Mouse (Mus musculus) heart, embryonic 13.5 days (tissue): ENCODE data around the gene Hnrnpk. TPM values are rescaled to one million over a fixed set of nuclear protein-coding genes. Genes with fewer than 3 reads are reported as not detected.
"Not testable (repeated sequence)": the region's sequence is repeated elsewhere in the genome, so short reads cannot be mapped to it uniquely, and the experiment has no call there.

Source experiments
- ATAC-seq: fragments of 200-750 bp; cut with Nextera tagmentation; 2 replicates; pipeline ENCODE4 v1.8.0; 2017; ENCODE audit warnings: moderate TSS enrichment; ENCODE audit not compliant: insufficient number of reproducible peaks, low FRiP score, low TSS enrichment; ENCODE audit errors: extremely low read depth
- H3K27ac ChIP-seq: fragments of 300-500 bp; sonication (generic); replicated peaks from 2 replicates; pipeline ENCODE4 v1.5.1; 2015; ENCODE audit warnings: moderate library complexity, mild to moderate bottlenecking, inconsistent platforms
- H3K27me3 ChIP-seq: fragments of 300-500 bp; sonication (generic); replicated peaks from 2 replicates; pipeline ENCODE4 v1.6.1; 2015; ENCODE audit warnings: mild to moderate bottlenecking, inconsistent platforms
- H3K36me3 ChIP-seq: fragments of 300-500 bp; sonication (generic); 2 replicates; pipeline ENCODE4 v1.6.1; 2015; ENCODE audit warnings: mild to moderate bottlenecking, inconsistent platforms
- H3K4me1 ChIP-seq: fragments of 300-500 bp; sonication (generic); 2 replicates; pipeline ENCODE4 v1.6.1; 2015; ENCODE audit warnings: inconsistent platforms
- H3K4me2 ChIP-seq: fragments of 300-500 bp; sonication (generic); 2 replicates; pipeline ENCODE4 v1.6.1; 2015; ENCODE audit warnings: inconsistent platforms, mild to moderate bottlenecking, moderate library complexity
- H3K4me3 ChIP-seq: fragments of 300-500 bp; sonication (generic); 2 replicates; pipeline ENCODE4 v1.5.1; 2015; ENCODE audit warnings: moderate library complexity, mild to moderate bottlenecking, inconsistent platforms
- H3K9ac ChIP-seq: fragments of 300-500 bp; sonication (generic); 2 replicates; pipeline ENCODE4 v1.6.1; 2015; ENCODE audit warnings: inconsistent platforms, mild to moderate bottlenecking, moderate library complexity
- H3K9me3 ChIP-seq: fragments of 300-500 bp; sonication (generic); 2 replicates; pipeline ENCODE4 v1.6.1; 2016; ENCODE audit warnings: inconsistent platforms
- WGBS: fragments of 180-500 bp; shearing (Covaris S2); methylation state at CpG from one replicate; pipeline ENCODE4 v1.1.7; 2015; ENCODE audit warnings: mixed read lengths; 5-methylcytosine and 5-hydroxymethylcytosine counted together
- polyA plus RNA-seq: library from polyadenylated mRNA; unstranded; fragments of >200 nt; fragmentation: Nextera tagmentation; extraction: Ambion mirVana; gene quantifications from 2 replicates; pipeline ENCODE4 v1.2.1, GENCODE M21; 2015

Gene Hnrnpk
- polyA plus RNA-seq, 1 experiment from 2014 or later = 896 TPM

DNA sequence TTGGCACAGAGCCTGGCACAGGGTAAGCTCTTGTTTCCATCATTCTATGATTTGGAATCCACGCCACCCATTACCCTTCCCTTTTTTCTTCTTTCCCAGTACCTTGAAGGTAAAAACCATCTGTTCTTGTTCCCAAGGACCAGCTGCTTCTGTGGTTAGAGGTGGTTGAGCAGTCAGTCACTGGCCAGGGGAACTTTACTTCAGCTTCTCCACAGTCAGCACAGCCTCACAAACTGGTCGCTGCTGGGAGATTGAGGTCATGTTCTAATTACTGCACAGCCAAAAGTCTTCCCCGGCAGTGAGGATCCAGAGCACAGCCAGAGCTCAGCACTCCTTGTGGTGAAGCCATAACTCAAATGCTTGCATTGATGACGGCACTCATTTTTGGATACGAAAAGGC is 12.7 kb upstream of the Hnrnpk start:
- H3K4me1 ChIP-seq = 0 out of 2 replicates have a peak, but pooled peaks cover 4% of the 10 kb centered on the region
- H3K9me3 ChIP-seq = peaks cover 10% of the 10 kb centered on the region
- H3K9ac ChIP-seq = no peak overlapping the region
- no peak overlapping the region for H3K27ac ChIP-seq
- H3K4me3 ChIP-seq = no peak overlapping the region
- no peaks in the 10 kb centered on the region for H3K27me3 ChIP-seq
- H3K4me2 ChIP-seq = no peak overlapping the region
- ATAC-seq = no peak
- WGBS = 69% methylated on average over 5 of the region's 5 CpGs
- peaks cover 20% of the 10 kb centered on the region for H3K36me3 ChIP-seq

DNA sequence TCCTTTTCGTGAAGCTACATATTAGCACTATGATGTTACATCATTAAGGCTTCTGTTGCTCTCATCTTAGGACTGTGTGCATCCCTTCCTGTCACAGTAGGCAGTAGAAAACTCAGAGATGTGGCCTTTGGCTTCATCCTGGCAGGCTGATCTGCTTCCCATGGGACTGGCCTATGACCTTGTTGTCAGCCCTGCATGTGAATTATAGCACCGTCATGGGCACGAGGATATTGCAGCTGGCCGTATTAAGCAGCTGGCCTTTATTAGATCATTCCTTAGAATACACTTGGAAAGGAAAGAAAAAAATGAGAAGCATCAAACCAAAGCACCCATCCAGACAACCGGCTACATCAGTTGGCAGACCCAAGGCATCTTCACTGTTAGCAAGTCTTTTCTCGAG is 12.2 kb upstream of the Hnrnpk start:
- ATAC-seq = no peak
- Histone ChIP-seq H3K4me2 (no peak overlapping the region), H3K9me3 (peaks cover 10% of the 10 kb centered on the region), H3K4me3 (no peak overlapping the region), H3K9ac (no peak overlapping the region), H3K4me1 (0 out of 2 replicates have a peak, but pooled peaks cover 4% of the 10 kb centered on the region), H3K27me3 (no peaks in the 10 kb centered on the region), H3K36me3 (peaks cover 25% of the 10 kb centered on the region), H3K27ac (no peak overlapping the region)
- WGBS = 82% methylated on average over 6 of the region's 6 CpGs

DNA sequence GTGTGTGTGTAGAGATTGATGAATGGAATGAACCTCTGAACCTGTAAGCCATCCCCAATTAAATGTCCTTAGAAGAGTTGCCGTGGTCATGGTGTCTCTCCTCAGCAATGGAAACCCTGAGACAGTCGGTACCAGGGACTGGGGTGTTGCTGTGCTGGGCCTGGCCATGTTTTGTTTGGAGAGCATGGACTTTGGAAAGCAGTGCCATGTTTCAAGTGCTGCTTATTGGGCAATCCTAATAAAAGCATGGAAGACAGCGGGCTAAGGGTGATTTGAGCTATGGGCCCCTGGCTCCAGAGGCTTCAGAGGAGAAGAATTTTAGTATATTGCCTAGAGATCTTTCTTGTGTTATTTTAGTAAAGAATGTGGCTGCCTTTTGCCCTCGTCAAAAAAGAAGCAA is 7.9 kb upstream of the Hnrnpk start:
- ATAC-seq = no peak
- H3K4me1 ChIP-seq = peaks cover 9% of the 10 kb centered on the region; the same call in 1 of the 2 replicates
- H3K27ac ChIP-seq = no peak overlapping the region
- H3K9ac ChIP-seq = no peak overlapping the region
- peaks cover 41% of the 10 kb centered on the region for H3K36me3 ChIP-seq
- WGBS = 90% methylated on average over 4 of the region's 4 CpGs
- peaks cover 10% of the 10 kb centered on the region for H3K9me3 ChIP-seq
- no peak overlapping the region for H3K4me3 ChIP-seq
- no peak overlapping the region for H3K4me2 ChIP-seq
- no peaks in the 10 kb centered on the region for H3K27me3 ChIP-seq

DNA sequence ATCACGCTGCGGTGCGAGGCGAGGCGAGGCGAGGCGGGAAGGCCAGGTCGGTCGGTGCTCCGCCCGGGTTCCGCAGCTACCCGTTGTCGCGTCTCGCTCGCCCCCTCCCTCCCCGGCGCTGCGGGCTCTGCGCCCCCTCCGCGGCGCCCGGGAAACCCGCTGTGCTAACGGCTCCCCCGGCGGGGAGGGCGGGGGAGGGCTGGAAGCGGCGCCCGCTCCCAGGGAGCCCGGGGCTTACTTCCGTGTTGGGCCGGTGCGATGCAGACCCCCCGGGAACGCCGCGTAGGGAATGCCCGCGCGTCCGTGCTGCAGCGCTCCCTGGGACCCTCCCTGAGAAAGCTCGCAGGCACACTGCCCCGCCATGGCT is 416 bp downstream of the Hnrnpk start:
- Histone ChIP-seq H3K4me3 (peak overlapping the region; percentile 96), H3K9ac (peak overlapping the region; percentile 100), H3K4me1 (peaks cover 22% of the 10 kb centered on the region), H3K4me2 (peak overlapping the region; percentile 69), H3K27me3 (no peaks in the 10 kb centered on the region), H3K27ac (peak overlapping the region; percentile 99), H3K9me3 (no peaks in the 10 kb centered on the region), H3K36me3 (peaks cover 25% of the 10 kb centered on the region)
- WGBS = under 1% methylated on average over 42 of the region's 48 CpGs
- peak; percentile 57 for ATAC-seq

DNA sequence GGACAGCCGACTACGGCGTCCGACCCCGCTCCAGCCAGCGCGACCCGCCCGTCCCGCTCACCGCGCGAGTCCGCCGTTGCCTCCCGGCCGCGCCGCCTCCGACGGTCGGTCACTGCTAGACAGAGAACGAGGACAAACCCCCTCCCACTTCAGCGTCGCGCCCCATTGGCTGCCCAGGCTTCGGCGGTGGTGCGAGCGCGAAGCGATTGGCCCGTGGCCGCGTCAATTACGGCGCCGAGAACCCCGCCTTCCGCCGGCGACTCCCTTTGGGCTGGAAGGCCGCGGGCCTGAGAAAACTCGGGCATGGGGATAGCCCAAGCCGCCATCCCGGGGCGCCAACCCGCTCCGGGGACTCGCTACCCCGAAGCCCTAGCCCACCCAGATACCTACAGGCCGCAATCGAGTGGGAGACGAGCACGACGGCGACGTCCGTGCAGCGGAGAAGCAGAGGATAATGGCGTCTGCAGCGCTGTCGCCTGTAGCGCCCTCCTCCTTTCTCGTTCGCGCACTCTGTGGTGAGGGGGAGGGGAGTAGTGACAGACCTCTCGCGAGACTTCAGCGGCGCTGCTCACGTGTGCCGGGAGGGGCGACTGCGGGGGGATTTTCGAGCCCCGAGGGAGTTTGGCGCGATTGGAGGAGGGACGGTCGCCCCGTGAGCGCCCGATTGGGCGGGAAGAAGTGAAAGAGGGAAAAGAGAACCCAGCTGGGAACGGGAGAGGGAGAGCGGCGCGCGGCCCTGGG is 970 bp downstream of the Hnrnpk start, which contains the start of gene Rmi1:
Gene Rmi1 (plus strand): TSS at position 246 of the 741 bp plus-strand sequence.
- Histone ChIP-seq H3K9me3 (no peaks in the 10 kb centered on the region), H3K36me3 (peaks cover 26% of the 10 kb centered on the region), H3K27ac (peak within 1 kb of the TSS; percentile 99), H3K4me3 (peak within 1 kb of the TSS; percentile 96), H3K27me3 (no peaks in the 10 kb centered on the region), H3K9ac (peak within 1 kb of the TSS; percentile 100), H3K4me2 (peak within 1 kb of the TSS; percentile 81), H3K4me1 (peaks cover 24% of the 10 kb centered on the region)
- ATAC-seq = peak; percentile 91
- WGBS = under 1% methylated on average over 77 of the region's 91 CpGs

DNA sequence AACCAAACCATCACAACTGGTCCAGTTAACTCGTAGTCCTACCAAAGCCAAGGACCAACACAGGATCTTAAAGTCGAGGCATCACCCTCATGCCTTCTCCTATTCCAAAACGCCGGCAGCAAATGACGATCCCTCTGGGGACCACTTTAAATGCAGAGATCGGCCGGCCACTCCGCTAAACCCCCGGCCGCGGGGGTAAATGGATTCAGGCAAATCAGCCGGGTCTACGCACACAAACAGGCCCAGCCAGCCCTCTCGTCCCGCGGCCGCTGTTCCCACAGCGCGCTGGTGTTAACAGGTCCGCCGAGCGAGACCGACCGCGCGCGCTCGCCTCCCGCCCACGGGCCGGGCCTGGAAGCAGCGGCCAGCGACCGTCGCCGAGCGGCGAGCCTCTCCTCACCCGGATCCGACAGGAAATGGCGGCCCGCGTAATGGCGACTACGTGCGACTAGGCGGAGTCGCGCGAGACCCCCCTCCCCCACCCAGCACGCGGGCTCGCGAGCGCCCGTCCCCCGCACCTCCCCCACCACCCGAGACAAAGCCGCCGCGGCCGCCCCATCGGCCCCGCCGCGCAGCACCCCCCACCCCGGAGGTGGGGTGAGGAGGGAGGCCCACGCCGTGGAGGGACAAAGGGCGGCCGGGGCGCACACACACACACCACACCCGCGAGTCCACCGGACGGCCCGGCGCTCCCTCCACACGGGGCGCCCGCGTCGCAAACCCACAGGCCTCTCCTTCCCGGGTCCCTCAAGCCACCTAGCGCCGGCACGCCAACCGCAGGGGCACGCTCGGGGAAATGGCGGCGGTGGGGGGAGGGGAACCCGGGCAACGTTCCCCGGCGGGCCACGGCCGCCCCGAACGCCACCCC is 1.8 kb downstream of the Hnrnpk start:
- H3K4me2 ChIP-seq = peak overlapping the region; percentile 81
- no peaks in the 10 kb centered on the region for H3K27me3 ChIP-seq
- no peaks in the 10 kb centered on the region for H3K9me3 ChIP-seq
- H3K36me3 ChIP-seq = peaks cover 32% of the 10 kb centered on the region
- H3K4me3 ChIP-seq = peak overlapping the region; percentile 96
- ATAC-seq = peak; percentile 24
- H3K9ac ChIP-seq = peak overlapping the region; percentile 100
- H3K4me1 ChIP-seq = peaks cover 23% of the 10 kb centered on the region
- under 1% methylated on average over 69 of the region's 100 CpGs for WGBS
- peak overlapping the region; percentile 99 for H3K27ac ChIP-seq

DNA sequence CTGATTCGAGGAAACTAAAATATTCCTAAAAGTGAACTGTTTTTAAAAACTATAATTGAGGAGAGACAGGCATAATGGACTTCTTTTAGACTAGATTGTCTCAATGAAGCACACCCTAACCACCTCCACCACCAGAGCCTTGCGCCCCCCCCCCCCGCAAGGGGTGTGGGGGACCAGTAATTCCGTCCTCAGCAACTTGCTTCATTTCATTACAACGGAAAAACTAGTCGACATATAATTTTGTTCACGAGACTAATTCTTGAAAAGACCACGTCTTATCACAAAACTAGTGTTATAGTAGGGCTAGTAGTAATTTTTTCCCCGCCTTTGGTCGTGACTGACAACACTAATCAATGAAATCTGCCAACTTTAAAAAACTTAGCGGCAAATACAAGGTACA is 2.6 kb downstream of the Hnrnpk start:
- ATAC-seq = no peak
- H3K4me2 ChIP-seq = peak overlapping the region; percentile 81
- peaks cover 38% of the 10 kb centered on the region for H3K36me3 ChIP-seq
- H3K9ac ChIP-seq = peak overlapping the region; percentile 100
- peaks cover 21% of the 10 kb centered on the region for H3K4me1 ChIP-seq
- peak overlapping the region; percentile 99 for H3K27ac ChIP-seq
- H3K4me3 ChIP-seq = peak overlapping the region; percentile 96
- H3K9me3 ChIP-seq = no peaks in the 10 kb centered on the region
- under 1% methylated on average over 11 of the region's 11 CpGs for WGBS
- no peaks in the 10 kb centered on the region for H3K27me3 ChIP-seq

DNA sequence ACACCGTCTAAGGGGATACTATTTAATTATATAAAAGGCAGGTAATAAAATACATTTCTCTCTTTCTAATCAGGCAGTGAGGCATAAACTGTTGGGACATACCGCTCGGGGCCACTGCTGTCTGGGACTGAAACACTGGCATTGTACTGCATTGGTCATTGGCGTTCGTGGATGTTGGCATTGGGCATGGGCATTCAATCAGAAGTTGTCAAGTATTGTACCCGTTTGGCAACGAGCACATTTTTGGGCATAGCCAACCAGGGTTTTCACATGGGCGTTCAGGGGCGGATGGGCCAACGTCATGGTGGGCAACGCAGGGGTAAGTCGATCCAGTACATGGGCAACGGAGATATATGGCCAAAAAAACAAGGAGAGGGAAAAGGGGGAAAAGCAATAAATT is 5.5 kb downstream of the Hnrnpk start:
- Histone ChIP-seq H3K4me2 (no peak overlapping the region), H3K27ac (no peak overlapping the region), H3K4me3 (no peak overlapping the region), H3K9me3 (no peaks in the 10 kb centered on the region), H3K4me1 (peaks cover 11% of the 10 kb centered on the region), H3K36me3 (peaks cover 66% of the 10 kb centered on the region), H3K9ac (no peak overlapping the region), H3K27me3 (no peaks in the 10 kb centered on the region)
- ATAC-seq = no peak
- 91% methylated on average over 13 of the region's 13 CpGs for WGBS

DNA sequence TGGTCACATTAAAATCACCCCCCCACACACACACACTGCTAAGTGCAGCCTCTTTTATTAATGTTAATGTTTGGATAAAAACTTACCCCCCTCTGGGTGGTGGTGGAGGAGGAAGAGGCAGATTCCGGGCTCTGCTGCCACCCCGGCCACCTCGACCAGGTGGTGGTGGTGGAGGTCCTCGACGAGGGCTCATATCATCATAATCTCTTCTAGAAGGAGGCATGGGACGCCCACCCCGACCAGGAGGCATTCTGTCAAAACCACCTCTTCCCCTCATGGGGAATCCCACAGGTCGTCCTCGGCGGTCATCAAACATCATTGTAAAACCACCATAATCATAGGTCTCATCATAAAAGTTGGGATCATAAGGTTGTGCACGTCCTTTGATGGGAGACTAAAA is 8.8 kb downstream of the Hnrnpk start:
- H3K9me3 ChIP-seq, ATAC-seq, H3K4me3 ChIP-seq, H3K4me1 ChIP-seq, H3K27me3 ChIP-seq, H3K4me2 ChIP-seq, H3K27ac ChIP-seq, H3K9ac ChIP-seq: not testable (repeated sequence)
- WGBS = 81% methylated on average over 11 of the region's 11 CpGs
- peaks cover 90% of the 10 kb centered on the region for H3K36me3 ChIP-seq

DNA sequence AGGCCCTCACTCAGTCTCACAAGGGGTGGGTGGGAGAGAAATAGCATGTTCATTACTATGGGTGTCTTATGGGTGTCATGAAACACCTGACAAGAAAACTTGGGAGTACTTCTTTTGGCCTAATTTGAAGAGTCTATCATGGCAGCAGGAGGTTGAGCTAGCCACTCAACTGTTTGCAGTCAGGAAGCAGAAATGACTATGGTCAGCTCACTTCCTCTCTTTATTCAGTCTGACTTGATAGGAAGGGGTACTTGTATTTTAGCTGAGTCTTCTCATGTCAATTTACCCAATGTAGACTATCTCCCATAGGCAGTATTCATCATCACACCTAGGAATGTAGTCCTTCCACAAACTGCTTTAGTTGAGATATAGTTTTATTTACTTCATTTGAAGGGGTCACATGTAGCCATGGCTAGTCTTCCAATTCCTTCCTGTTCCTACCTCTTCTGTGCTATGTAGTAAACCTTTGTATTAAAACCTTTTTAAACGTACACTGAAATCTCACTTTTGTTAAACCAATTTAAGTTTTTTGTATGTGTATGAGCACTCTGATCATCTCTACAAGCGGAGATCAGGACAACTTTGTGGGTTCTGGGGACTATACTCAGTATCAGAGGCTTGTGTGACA is 13.7 kb downstream of the Hnrnpk start:
- no peak for ATAC-seq
- WGBS = 82% methylated on average over 2 of the region's 2 CpGs
- H3K4me3 ChIP-seq = no peak overlapping the region

DNA sequence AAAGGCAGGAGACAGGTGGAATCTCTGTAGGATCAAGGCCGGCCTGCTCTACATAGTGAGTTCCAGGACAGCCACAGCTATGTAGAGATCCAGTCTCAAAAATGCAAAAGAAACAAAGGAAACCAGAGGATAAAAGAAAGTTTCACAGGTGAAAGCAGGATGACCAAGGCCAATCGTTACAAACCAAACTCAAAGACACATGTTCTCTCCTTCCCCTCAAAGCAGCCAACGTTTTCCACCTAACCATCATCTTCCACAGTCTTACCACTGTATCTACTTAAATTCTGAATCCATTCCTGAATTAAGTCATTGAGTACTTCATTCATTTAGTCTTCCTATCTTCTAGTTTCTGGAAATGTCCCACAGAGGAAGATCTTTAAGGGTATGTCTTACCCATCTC is 14.8 kb downstream of the Hnrnpk start:
- no peak for ATAC-seq
- WGBS = 49% methylated on average over 3 of the region's 3 CpGs
- H3K9ac ChIP-seq = no peak overlapping the region

More for the DNA sequence above, 13.7 kb downstream of the Hnrnpk start:
- H3K9ac ChIP-seq = no peak overlapping the region
- H3K4me1 ChIP-seq = peaks cover 7% of the 10 kb centered on the region
- H3K4me2 ChIP-seq = no peak overlapping the region
- H3K27me3 ChIP-seq = no peaks in the 10 kb centered on the region
- H3K36me3 ChIP-seq = peaks cover 45% of the 10 kb centered on the region
- no peak overlapping the region for H3K27ac ChIP-seq
- H3K9me3 ChIP-seq = no peaks in the 10 kb centered on the region

More for the DNA sequence above, 14.8 kb downstream of the Hnrnpk start:
- Histone ChIP-seq H3K4me1 (peaks cover 14% of the 10 kb centered on the region), H3K27ac (no peak overlapping the region), H3K4me2 (no peak overlapping the region; the same call in 1 of the 2 replicates), H3K36me3 (peaks cover 34% of the 10 kb centered on the region), H3K9me3 (no peaks in the 10 kb centered on the region), H3K4me3 (no peak overlapping the region), H3K27me3 (no peaks in the 10 kb centered on the region)
